ENCODE assay signal across 17 mouse cellular contexts in the genomic region with DNA sequence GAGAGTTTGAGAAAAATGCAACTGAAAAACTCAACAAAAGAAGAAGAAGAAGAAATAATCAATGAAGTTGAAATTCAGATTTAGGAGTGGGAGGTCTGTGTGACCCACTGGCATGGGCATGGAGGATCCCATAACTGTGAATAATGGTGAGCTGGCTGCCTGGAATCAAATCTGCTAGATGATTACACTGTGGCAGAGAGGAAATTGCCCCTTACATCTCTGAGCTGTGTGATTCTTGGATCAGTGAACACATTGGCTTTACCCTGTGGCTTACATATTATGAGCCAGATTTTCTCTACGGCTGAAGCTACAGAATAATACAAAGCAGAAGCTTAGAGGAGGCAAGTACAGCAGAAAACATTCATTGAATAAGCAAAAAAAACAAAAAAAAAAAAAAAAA.
"Had no signal": no experiment of that assay in that cellular context is flagged by ENCODE, and none has a peak within 500 bp of the region (broad histone marks: within the 10 kb centered on the region; RNA-seq: fewer than 3 reads in every experiment).

No protein-coding gene starts in this region.

- H3K9ac ChIP-seq: liver, embryonic 14.5 days; lung, embryonic 14.5 days; neural tube, embryonic 12.5 days had no signal

- H3K27ac ChIP-seq: liver, embryonic 14.5 days; neural tube, embryonic 12.5 days had no signal

- H3K4me3 ChIP-seq: myocyte; neural tube, embryonic 12.5 days had no signal

- DNase-seq: lung, adult 18-20 months; lung, embryonic 14.5 days; lung, postnatal 10 days; lung, postnatal 4 days; midbrain, embryonic 14.5 days; retina, postnatal 1 day; right cerebral cortex, adult 18-20 months; right cerebral cortex, postnatal 25 days; right cerebral cortex, postnatal 4 days; spleen, adult 18-20 months; thymus, adult 18-20 months; thymus, postnatal 14 days; thymus, postnatal 36 days had no signal

- H3K27me3 ChIP-seq: neural tube, embryonic 12.5 days had no signal

- H3K4me1 ChIP-seq: neural tube, embryonic 12.5 days had no signal

- H3K4me2 ChIP-seq: lung, embryonic 14.5 days; midbrain, embryonic 11.5 days; neural tube, embryonic 12.5 days had no signal

- H3K9me3 ChIP-seq: neural tube, embryonic 12.5 days had no signal
